Mouse (Mus musculus): ENCODE measurements around the gene Sprr2a1.
"Not testable (repeated sequence)": the region's sequence is repeated elsewhere in the genome, so short reads cannot be mapped to it uniquely, and the experiment has no call there.

Gene Sprr2a1

DNA sequence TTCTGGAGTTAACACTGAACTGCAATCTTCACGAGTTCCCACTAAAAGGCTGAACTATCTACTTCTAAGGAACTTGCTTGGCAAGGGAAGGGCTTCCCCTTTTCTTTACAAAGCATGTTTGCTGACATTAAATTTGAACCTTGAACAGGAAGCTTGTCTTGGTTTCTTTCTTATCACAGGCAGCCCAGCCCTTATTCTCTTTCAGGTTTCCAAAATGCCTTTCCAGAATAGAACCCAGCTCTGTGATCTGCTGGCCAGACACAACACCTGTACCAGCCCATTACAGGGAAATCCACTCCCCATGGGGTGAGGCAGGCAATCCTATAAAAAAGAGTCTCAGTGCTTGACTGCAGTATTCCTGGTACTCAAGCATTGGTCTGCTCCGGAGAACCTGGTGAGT, at the start of gene Sprr2a1, which contains the start of gene Sprr2a2:
Gene Sprr2a1 (plus strand): TSS at position 231 of the 400 bp plus-strand sequence.
Gene Sprr2a2 (plus strand): TSS at position 352 of the 400 bp plus-strand sequence.
- DNase-seq (ENCODE audit: low spot score) = not testable (repeated sequence)

DNA sequence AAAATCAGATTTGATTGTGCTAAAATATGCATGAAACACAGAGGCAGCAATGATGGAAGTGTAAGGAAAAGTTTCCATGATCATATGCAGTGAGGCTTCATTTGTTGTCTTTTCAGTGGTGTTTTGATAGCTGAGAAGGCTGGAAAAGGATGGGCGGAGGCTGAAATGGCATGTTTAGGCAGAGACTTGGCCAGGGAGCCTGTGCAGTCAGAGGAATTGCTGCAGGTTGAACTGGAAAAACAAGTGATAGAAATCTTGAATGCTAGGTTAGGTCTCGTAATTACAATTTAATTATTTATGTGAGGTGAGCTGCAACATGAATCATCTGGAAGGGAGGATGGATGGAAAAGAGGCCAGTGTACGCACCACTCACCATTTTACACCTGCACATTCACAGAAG, 45.8 kb upstream of the Sprr2a1 start:
- DNase-seq (ENCODE audit: low spot score) = no peak

DNA sequence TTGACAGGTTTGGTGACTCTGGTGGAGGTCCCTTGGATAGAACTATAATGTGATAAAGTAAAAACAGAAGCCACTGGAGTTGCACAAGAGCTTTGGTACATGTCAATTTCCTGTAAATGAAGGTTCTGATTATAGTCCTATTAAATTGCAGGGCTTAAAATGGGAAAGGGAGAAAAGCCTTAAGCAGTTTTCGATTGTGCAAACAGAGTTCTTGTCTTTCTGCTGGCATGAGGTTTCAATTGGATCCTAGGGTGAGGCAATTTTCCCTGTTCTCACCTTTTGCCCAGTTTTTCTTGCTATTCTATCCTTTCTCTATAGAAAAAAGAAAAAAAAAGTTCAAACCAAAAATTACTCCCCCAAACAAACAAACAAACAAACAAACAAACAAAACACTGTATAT, 38.7 kb upstream of the Sprr2a1 start:
- no peak for DNase-seq (ENCODE audit: low spot score)

- DNase-seq (ENCODE audit: low spot score) = no peak
Measured at GRCm38 (mm10) chr3:92195512-92196200, 19.9 kb upstream of the Sprr2a1 start.

DNA sequence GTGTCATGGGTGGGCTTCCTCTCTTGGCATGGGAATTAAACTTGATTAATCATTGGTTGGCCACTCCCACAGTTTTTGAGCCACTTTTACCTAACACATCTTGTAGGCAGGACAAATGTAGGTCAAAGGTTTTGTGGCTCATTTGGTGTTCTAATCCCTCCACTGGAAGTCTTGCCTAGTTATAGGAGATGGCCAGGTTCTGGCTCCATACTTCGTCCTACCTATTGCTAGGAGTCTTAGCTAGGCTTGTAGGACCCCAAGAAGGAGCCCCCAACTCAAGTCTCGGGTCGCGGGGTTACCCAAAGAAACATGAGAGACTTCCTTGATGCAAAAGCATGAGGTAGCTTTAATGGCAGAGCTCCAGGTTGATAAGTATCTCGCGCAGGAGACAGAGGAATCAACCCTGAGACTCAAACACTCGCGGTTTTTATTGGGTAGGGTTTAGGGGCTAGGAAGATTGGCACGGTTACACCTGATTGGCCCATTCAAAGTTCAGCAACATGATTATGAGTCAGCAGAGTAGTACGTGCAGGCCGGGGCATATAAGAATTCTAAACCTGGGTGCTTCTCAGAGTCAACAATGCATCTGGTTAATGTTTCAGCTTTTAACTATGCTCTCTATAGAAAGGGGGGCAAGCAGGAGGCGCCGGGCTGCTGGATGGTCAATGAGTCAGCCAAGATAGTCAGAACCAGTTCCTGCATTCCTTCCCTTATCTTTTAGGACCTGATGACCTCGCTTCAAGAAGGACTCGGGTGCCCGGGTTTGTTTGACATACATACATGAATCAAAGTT, 4.3 kb upstream of the Sprr2a1 start:
- DNase-seq (ENCODE audit: low spot score) = not testable (repeated sequence)

GRCm38 (mm10) chr3:92212059-92212458, 3.5 kb upstream of the Sprr2a1 start:
- DNase-seq (ENCODE audit: low spot score) = not testable (repeated sequence)

GRCm38 (mm10) chr3:92213651-92214050, 1.9 kb upstream of the Sprr2a1 start:
- DNase-seq (ENCODE audit: low spot score) = not testable (repeated sequence)

DNA sequence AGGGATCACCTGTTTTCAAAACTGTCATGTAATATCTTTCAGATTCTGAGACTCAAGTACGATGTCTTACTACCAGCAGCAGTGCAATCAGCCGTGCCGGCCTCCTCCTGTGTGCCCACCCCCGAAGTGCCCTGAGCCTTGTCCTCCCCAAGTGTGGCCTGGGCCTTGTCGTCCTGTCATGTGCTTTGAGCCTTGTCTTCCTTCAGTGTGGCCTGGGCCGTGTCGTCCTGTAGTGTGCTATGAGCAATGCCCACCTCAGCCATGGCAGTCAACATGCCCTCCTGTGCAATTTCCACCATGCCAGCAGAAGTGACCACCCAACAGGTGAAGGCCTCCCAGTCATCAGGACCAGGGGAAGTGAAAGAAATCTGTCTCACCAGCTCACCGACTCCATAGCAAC, 3.4 kb downstream of the Sprr2a1 start:
- not testable (repeated sequence) for DNase-seq (ENCODE audit: low spot score)

DNA sequence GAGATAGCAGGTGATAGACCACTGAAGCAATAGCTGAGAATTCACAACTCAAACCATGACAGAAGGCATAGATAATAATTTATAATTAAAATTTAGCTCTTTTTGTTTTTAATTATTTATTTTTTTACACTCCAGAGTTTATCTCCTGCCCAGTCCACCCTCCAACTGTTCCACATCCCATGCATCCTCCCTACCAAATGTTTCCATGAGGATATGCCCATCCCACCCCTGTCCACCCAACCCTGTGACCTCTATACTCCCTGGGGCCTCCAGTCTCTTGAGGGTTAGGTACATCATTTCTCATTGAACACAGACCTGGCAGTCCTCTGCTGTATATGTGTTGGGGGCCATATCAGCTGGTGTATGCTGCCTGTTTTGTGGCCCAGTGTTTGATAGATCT, 8.1 kb downstream of the Sprr2a1 start:
- not testable (repeated sequence) for DNase-seq (ENCODE audit: low spot score)

- DNase-seq (ENCODE audit: low spot score) = not testable (repeated sequence)
Measured at GRCm38 (mm10) chr3:92227410-92227809, 11.8 kb downstream of the Sprr2a1 start.

GRCm38 (mm10) chr3:92236463-92237189, 21.0 kb downstream of the Sprr2a1 start:
- not testable (repeated sequence) for DNase-seq (ENCODE audit: low spot score)

DNA sequence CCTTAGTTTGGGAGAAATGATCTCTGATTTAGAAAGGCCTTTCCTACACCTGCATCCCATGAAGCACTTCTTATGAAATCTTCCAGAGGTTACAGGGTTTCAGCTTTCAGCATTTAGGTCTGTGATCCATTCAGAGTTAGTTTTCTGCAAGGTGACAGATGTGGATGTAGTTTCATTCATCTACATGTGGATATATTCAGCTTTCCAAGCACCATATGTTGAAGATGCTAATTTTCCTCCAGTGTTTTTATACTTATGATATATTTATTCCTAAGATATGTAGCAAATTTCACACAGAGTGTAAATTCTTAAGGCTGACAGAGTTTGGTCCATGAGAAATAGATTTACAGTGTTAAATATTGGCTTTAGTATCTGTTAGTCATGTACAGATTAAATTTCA, 23.1 kb downstream of the Sprr2a1 start:
- not testable (repeated sequence) for DNase-seq (ENCODE audit: low spot score)

GRCm38 (mm10) chr3:92239197-92239596, 23.6 kb downstream of the Sprr2a1 start:
- not testable (repeated sequence) for DNase-seq (ENCODE audit: low spot score)

DNA sequence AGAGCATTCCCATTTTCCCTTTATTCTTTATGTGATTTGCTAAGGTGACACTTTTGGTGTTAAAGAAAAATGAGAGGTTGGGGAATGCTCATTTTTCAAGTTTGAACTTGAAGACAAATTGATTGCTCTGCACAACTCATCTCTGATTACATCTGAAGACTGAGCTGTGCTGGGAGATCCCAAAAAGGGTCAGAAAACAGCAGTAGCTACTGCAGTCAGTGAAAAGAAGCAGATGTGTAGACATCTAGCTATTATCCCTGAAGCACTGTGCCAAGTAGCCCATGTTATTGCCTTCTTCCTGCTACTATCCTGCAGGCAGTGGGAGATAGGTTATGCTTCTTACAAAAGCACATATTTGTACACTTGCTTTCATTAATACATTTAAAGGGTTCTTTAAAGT, 29.2 kb downstream of the Sprr2a1 start:
- DNase-seq (ENCODE audit: low spot score) = not testable (repeated sequence)

DNA sequence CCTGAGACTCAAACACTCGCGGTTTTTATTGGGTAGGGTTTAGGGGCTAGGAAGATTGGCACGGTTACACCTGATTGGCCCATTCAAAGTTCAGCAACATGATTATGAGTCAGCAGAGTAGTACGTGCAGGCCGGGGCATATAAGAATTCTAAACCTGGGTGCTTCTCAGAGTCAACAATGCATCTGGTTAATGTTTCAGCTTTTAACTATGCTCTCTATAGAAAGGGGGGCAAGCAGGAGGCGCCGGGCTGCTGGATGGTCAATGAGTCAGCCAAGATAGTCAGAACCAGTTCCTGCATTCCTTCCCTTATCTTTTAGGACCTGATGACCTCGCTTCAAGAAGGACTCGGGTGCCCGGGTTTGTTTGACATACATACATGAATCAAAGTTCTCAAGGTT, 30.6 kb downstream of the Sprr2a1 start:
- DNase-seq (ENCODE audit: low spot score) = not testable (repeated sequence)

GRCm38 (mm10) chr3:92248494-92248893, 32.9 kb downstream of the Sprr2a1 start:
- not testable (repeated sequence) for DNase-seq (ENCODE audit: low spot score)

DNA sequence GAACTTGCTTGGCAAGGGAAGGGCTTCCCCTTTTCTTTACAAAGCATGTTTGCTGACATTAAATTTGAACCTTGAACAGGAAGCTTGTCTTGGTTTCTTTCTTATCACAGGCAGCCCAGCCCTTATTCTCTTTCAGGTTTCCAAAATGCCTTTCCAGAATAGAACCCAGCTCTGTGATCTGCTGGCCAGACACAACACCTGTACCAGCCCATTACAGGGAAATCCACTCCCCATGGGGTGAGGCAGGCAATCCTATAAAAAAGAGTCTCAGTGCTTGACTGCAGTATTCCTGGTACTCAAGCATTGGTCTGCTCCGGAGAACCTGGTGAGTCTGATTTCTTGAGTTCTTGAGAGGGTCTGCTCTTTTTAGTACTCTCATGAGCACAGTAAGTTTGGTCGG, 34.9 kb downstream of the Sprr2a1 start:
- not testable (repeated sequence) for DNase-seq (ENCODE audit: low spot score)

GRCm38 (mm10) chr3:92253860-92254259, 38.3 kb downstream of the Sprr2a1 start:
- not testable (repeated sequence) for DNase-seq (ENCODE audit: low spot score)

GRCm38 (mm10) chr3:92258526-92258925, 42.9 kb downstream of the Sprr2a1 start:
- DNase-seq (ENCODE audit: low spot score) = not testable (repeated sequence)

DNA sequence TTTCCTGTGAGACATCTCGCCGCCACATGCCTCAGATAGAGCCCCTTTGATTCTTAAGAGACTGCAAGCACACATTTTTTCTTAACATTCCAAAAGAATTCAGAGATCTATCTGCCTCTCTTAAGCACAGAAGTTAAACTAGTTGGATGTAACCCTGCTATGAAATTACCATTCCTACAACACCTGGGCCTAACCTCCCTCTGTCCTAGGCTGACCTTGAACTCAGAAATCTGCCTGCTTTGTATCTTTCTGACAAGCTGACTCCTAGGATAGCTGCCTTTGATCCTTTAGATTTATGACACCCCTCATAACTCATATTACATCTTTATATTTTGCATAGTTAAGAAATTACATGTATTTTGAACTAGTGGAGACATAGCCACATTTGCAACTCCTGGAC, 47.9 kb downstream of the Sprr2a1 start:
- DNase-seq (ENCODE audit: low spot score) = not testable (repeated sequence)

All from urinary bladder, postnatal 10 days (tissue).